Mouse (Mus musculus): ENCODE measurements around the gene Usp1. TPM values are rescaled to one million over a fixed set of nuclear protein-coding genes. Genes with fewer than 3 reads are reported as not detected.
"Not testable (repeated sequence)": the region's sequence is repeated elsewhere in the genome, so short reads cannot be mapped to it uniquely, and the experiment has no call there.

The Usp1 gene
- polyA plus RNA-seq, 1 experiment: 293 TPM

- no peak for TF ChIP-seq CTCF (IDR thresholded peaks at IDR 0.05; ENCODE audit: borderline replicate concordance, control insufficient read depth, extremely low read depth, insufficient read depth, low read length, poor library complexity)
- no peak for TF ChIP-seq POLR2A (IDR thresholded peaks at IDR 0.05; ENCODE audit: control insufficient read depth, extremely low read depth, insufficient read depth, low read length, poor library complexity)
- no peak for DNase-seq
- 94% methylated on average over 8 of the region's 8 CpGs for whole genome bisulfite sequencing
- Histone ChIP-seq H3K36me3 (ENCODE audit: control insufficient read depth, insufficient read depth, low read length) (no peaks in the 10 kb centered on the region), H3K27me3 (ENCODE audit: control insufficient read depth, insufficient read depth, low read length) (no peaks in the 10 kb centered on the region), H3K27ac (ENCODE audit: control insufficient read depth, insufficient read depth, low read length) (no peak overlapping the region), H3K4me3 (ENCODE audit: control insufficient read depth, insufficient read depth, low read length) (no peak overlapping the region), H3K4me1 (replicated peaks; ENCODE audit: control insufficient read depth, insufficient read depth, low read length) (no peaks in the 10 kb centered on the region)
Measured at GRCm38 (mm10) chr4:98975741-98976140, 52.1 kb downstream of the Usp1 start.

GRCm38 (mm10) chr4:98978288-98978687 lies 54.7 kb downstream of the Usp1 start:
- 91% methylated on average over 2 of the region's 2 CpGs for WGBS

GRCm38 (mm10) chr4:98978693-98979092 lies 55.1 kb downstream of the Usp1 start:
- no peak for DNase-seq
- no peak overlapping the region for H3K4me3 ChIP-seq (ENCODE audit: control insufficient read depth, insufficient read depth, low read length)
- no peaks in the 10 kb centered on the region for H3K36me3 ChIP-seq (ENCODE audit: control insufficient read depth, insufficient read depth, low read length)
- H3K4me1 ChIP-seq (replicated peaks; ENCODE audit: control insufficient read depth, insufficient read depth, low read length): no peaks in the 10 kb centered on the region
- WGBS: 90% methylated on average over 2 of the region's 2 CpGs
- no peaks in the 10 kb centered on the region for H3K27me3 ChIP-seq (ENCODE audit: control insufficient read depth, insufficient read depth, low read length)
- no peak overlapping the region for H3K27ac ChIP-seq (ENCODE audit: control insufficient read depth, insufficient read depth, low read length)
- TF ChIP-seq CTCF (IDR thresholded peaks at IDR 0.05; ENCODE audit: borderline replicate concordance, control insufficient read depth, extremely low read depth, insufficient read depth, low read length, poor library complexity): no peak
- TF ChIP-seq POLR2A (IDR thresholded peaks at IDR 0.05; ENCODE audit: control insufficient read depth, extremely low read depth, insufficient read depth, low read length, poor library complexity): no peak

More at GRCm38 (mm10) chr4:98978288-98978687, 54.7 kb downstream of the Usp1 start:
- not testable (repeated sequence) for H3K36me3 ChIP-seq (ENCODE audit: control insufficient read depth, insufficient read depth, low read length); DNase-seq; H3K27ac ChIP-seq (ENCODE audit: control insufficient read depth, insufficient read depth, low read length); H3K4me1 ChIP-seq (replicated peaks; ENCODE audit: control insufficient read depth, insufficient read depth, low read length); H3K27me3 ChIP-seq (ENCODE audit: control insufficient read depth, insufficient read depth, low read length); H3K4me3 ChIP-seq (ENCODE audit: control insufficient read depth, insufficient read depth, low read length)

GRCm38 (mm10) chr4:98979976-98980375 lies 56.4 kb downstream of the Usp1 start:
- not testable (repeated sequence) for H3K27me3 ChIP-seq (ENCODE audit: control insufficient read depth, insufficient read depth, low read length); H3K4me1 ChIP-seq (replicated peaks; ENCODE audit: control insufficient read depth, insufficient read depth, low read length); H3K27ac ChIP-seq (ENCODE audit: control insufficient read depth, insufficient read depth, low read length); H3K4me3 ChIP-seq (ENCODE audit: control insufficient read depth, insufficient read depth, low read length); DNase-seq; H3K36me3 ChIP-seq (ENCODE audit: control insufficient read depth, insufficient read depth, low read length)
- WGBS: 97% methylated on average over 3 of the region's 3 CpGs

- DNase-seq: no peak
- no peaks in the 10 kb centered on the region for H3K27me3 ChIP-seq (ENCODE audit: control insufficient read depth, insufficient read depth, low read length)
- H3K27ac ChIP-seq (ENCODE audit: control insufficient read depth, insufficient read depth, low read length): no peak overlapping the region
- no peak overlapping the region for H3K4me3 ChIP-seq (ENCODE audit: control insufficient read depth, insufficient read depth, low read length)
- no peak for TF ChIP-seq POLR2A (IDR thresholded peaks at IDR 0.05; ENCODE audit: control insufficient read depth, extremely low read depth, insufficient read depth, low read length, poor library complexity)
- TF ChIP-seq CTCF (IDR thresholded peaks at IDR 0.05; ENCODE audit: borderline replicate concordance, control insufficient read depth, extremely low read depth, insufficient read depth, low read length, poor library complexity): no peak
- H3K36me3 ChIP-seq (ENCODE audit: control insufficient read depth, insufficient read depth, low read length): no peaks in the 10 kb centered on the region
- 97% methylated on average over 8 of the region's 8 CpGs for WGBS
- no peaks in the 10 kb centered on the region for H3K4me1 ChIP-seq (replicated peaks; ENCODE audit: control insufficient read depth, insufficient read depth, low read length)
Measured at GRCm38 (mm10) chr4:98984701-98985100, 61.1 kb downstream of the Usp1 start.

Other genes starting within 250 kb of the Usp1 start
- 0.10 TPM in 1 of 2 replicates, not detected in the other for gene L1td1, start 197.1 kb upstream of the Usp1 start, polyA plus RNA-seq (2012; rRNA removed)
- gene Kank4, start 106.3 kb upstream of the Usp1 start, polyA plus RNA-seq (2012; rRNA removed): 0.14 and 0.31 TPM in 2 replicates
- gene I0C0044D17Rik, start 100.0 kb upstream of the Usp1 start, polyA plus RNA-seq (2012; rRNA removed): not detected in 2 replicates
- gene Angptl3, start 107.1 kb downstream of the Usp1 start, polyA plus RNA-seq (2012; rRNA removed): 0.17 and 0.18 TPM in 2 replicates
- gene Dock7, start 197.1 kb downstream of the Usp1 start, polyA plus RNA-seq (2012; rRNA removed): 5.6 and 9.3 TPM in 2 replicates

All from thymus, adult 2 months (tissue).